Mouse (Mus musculus): ENCODE data around the gene Loxl1. TPM values are rescaled to one million over a fixed set of nuclear protein-coding genes. Genes with fewer than 3 reads are reported as not detected.

Gene Loxl1
- total RNA-seq, 1 experiment from 2014 or later = not detected

Other genes starting within 250 kb of the Loxl1 start
- gene Stra6, start 249.4 kb downstream of the Loxl1 start, total RNA-seq (2017) = not detected in 2 replicates
- gene Ccdc33, start 194.4 kb downstream of the Loxl1 start, total RNA-seq (2017) = not detected in 2 replicates
- gene Islr, start 108.9 kb downstream of the Loxl1 start, total RNA-seq (2017) = not detected in 2 replicates
- 0.86 and 1.4 TPM in 2 replicates for gene Islr2, start 108.9 kb downstream of the Loxl1 start, total RNA-seq (2017)
- 91.2 and 103 TPM in 2 replicates for gene Pml, start 63.4 kb downstream of the Loxl1 start, total RNA-seq (2017)
- gene Stoml1, start 60.0 kb downstream of the Loxl1 start, total RNA-seq (2017) = 32.3 and 37.6 TPM in 2 replicates
- gene Tbc1d21, start 57.3 kb upstream of the Loxl1 start, total RNA-seq (2017) = not detected in 2 replicates
- not detected in 2 replicates for gene Insyn1, start 175.4 kb upstream of the Loxl1 start, total RNA-seq (2017)
- 0.37 and 2.9 TPM in 2 replicates for gene Cd276, start 242.3 kb upstream of the Loxl1 start, total RNA-seq (2017)